Mouse (Mus musculus): ENCODE data around the gene Mvk.

The Mvk gene

DNA sequence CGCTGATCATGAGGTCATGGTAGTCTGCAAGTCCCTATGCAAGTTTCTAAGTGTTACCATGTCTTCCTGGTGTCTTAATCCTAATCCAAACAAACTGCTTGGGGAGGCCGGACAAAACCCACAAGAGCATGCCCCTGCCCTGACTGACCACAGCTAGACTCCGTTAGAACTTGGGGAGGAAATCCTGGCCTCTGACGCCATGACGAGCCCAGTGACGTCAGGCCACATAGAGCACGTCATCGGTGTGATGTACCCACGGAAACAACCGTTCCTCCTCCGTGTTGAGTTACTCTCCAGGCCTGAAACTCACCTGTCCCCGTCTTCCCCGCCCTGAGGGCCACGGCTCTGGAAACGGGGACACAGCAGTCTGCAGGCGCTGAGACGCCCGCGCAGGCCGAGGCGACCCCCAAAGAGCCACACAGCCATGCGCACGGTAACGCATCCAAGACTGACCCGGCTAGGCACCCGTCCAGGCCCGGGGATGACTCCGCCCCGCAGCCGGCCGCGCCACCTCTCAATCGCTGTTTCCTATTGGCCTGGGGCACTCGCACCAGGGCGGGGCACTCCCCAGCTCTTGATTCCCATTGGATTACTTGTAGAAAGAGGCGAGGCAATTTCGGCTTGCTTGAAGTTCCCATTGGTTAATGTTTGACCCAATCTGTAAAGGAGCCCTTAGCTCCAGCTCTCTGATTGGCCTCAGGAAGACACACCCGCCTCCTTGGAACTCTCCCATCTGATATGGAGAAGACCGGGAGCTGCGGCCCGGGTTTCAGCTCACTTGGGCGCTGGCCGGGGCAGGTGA is at the start of gene Mvk, which contains the start of gene Mmab:
Gene Mvk (plus strand): TSS at position 704 of the 802 bp plus-strand sequence.
Gene Mmab (minus strand): TSS at position 495 of the 802 bp plus-strand sequence.
- DNase-seq (ENCODE audit: low spot score): peak; percentile 99

- no peak for DNase-seq (ENCODE audit: low spot score)
Measured at GRCm38 (mm10) chr5:114406592-114406991, 37.5 kb upstream of the Mvk start.

DNA sequence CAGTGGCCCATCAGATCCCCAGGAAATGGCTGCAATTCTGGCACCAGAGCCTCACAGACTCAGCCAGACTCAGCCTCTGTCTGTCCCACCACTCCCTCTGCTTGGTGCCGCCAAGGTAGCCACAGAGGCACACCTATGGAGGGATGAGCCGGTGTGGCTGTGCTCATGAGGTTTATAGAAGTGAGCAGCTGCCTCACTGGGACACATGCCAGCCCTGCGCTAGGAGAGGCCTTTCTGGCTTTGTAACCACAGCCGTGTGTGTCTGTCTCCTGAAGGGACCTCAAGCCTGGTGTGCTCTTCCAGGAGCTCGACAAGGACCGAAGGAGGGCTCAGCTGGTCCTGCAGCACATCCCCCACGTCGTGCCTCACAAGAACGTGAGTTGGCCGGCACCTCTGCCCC is 36.8 kb upstream of the Mvk start:
- no peak for DNase-seq (ENCODE audit: low spot score)

DNA sequence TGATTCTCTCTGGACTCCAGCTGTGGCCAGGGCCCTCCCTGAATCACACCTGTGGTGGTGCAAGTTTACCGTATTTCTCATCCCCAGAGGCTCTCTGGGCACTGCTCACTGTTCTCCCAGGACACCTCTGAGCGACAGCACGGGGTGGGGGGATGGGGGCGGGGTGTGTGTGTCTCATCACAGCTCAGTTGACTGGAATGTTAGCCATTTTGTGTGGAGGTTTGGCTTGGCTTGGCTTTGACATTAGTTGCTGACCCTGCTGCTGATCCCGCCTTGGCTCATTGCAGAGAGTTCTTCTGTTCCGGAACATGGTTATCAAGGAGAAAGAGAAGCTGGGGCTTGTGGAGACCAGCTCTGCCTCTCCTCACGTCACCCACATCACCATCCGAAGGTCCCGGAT is 36.3 kb upstream of the Mvk start:
- no peak for DNase-seq (ENCODE audit: low spot score)

GRCm38 (mm10) chr5:114408846-114409245 is 35.2 kb upstream of the Mvk start:
- DNase-seq (ENCODE audit: low spot score): no peak

DNA sequence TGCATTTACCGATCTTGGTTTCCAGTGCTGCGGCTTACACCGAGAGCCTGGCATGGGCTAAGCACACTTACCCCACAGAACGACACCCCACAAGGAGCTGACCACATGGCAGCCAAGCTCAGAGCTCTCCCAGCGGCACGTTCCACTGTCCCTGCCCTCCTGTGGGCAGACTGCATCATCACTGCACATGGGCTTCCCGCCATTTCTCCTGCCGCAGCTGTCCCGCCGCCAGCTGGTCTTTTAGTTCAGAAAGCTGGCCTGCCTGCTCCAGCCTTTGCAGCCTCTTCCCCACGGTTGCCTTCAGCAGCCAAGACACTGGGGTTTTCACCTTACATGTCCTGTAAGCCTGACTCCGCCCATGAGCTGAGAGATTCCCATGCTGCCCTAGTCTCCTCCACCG is 33.6 kb upstream of the Mvk start:
- no peak for DNase-seq (ENCODE audit: low spot score)

GRCm38 (mm10) chr5:114412361-114412998 is 31.6 kb upstream of the Mvk start:
- no peak for DNase-seq (ENCODE audit: low spot score)

- no peak for DNase-seq (ENCODE audit: low spot score)
Measured at GRCm38 (mm10) chr5:114413067-114413735, 30.9 kb upstream of the Mvk start.

- DNase-seq (ENCODE audit: low spot score): no peak
Measured at GRCm38 (mm10) chr5:114415606-114416005, 28.5 kb upstream of the Mvk start.

GRCm38 (mm10) chr5:114416855-114417254 is 27.2 kb upstream of the Mvk start:
- DNase-seq (ENCODE audit: low spot score): no peak

DNA sequence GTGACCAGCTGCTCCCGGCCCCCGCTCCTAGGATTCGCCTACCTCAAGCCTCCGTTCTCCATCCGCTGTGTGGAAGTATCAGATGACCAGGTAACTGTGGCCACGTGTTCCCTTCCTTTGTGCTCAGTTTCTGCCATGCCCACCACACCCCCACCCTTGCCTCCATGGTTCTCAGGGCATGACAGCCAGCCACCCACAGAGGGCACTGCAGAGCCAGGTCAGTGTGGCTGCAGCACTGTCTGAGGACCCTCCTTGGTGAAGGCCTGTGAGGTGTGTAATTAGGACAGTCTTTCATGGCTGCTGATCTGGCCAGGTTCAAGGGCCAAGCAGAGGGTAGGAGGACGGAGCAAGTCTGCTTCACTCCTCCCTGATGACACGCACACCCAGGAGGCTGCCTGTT is 25.5 kb upstream of the Mvk start:
- no peak for DNase-seq (ENCODE audit: low spot score)

GRCm38 (mm10) chr5:114421561-114422298 is 22.3 kb upstream of the Mvk start:
- DNase-seq (ENCODE audit: low spot score): no peak

- DNase-seq (ENCODE audit: low spot score): no peak
Measured at GRCm38 (mm10) chr5:114422591-114422990, 21.5 kb upstream of the Mvk start.

GRCm38 (mm10) chr5:114423961-114424360 is 20.1 kb upstream of the Mvk start:
- DNase-seq (ENCODE audit: low spot score): no peak

GRCm38 (mm10) chr5:114426732-114427131 is 17.3 kb upstream of the Mvk start:
- no peak for DNase-seq (ENCODE audit: low spot score)

DNA sequence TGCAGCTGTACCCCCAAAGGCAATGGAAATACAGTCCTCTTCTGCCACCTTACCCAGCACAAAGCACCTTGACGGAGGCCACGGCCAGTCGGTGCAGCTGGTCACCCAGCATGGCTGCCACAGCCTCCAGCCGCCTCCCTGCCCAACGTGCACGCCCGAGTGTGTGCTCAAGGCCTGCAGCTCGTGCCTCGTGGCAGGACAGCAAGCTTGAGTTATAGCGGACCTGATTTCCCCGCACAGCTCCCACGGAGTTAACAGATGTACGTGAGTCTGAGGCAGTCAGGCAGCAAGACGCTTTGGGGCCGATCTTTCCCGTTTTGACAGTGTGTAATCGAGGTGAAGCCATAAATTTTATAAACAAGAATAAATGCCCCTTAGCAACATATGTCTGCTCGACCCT is 15.4 kb upstream of the Mvk start:
- no peak for DNase-seq (ENCODE audit: low spot score)

- DNase-seq (ENCODE audit: low spot score): no peak
Measured at GRCm38 (mm10) chr5:114429781-114430180, 14.3 kb upstream of the Mvk start.

- no peak for DNase-seq (ENCODE audit: low spot score)
Measured at GRCm38 (mm10) chr5:114434359-114434758, 9.7 kb upstream of the Mvk start.

- DNase-seq (ENCODE audit: low spot score): no peak
Measured at GRCm38 (mm10) chr5:114435588-114435987, 8.5 kb upstream of the Mvk start.

DNA sequence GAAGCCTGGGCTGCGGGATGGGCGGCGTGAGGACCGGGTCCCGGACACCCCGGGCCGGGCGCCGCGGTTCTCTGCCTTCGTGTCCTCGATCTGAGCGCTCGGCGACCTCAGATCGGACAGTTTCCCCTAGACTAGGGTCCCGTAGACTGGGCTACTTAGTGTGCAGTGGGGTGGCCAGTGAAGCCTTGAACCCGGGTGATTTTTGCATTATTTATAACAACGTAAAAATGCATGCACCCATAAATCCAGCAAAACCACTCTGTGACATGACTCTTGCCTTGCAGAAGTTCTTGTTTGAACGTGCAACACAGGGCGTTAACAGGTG is 261 bp downstream of the Mvk start:
- no peak for DNase-seq (ENCODE audit: low spot score)

DNA sequence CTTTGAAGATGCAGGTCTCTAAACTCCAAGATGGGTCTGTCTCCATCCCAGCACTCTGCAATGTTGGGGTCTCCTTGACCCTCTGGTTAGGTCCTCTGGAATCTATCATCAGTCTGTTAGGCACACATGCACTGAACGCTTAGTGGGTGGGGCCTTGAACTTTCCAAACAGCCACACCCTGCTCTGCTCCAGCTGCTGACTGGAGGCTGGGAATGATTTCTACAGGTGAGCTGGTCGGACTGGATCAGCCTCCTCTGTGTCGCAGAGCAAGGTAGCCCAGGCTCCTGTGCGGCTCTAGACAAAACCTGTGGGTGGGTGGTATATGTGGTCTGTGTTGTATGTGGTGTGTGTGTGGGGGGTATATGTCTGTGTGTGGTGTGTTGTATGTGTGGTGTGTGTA is 4.9 kb downstream of the Mvk start:
- no peak for DNase-seq (ENCODE audit: low spot score)

DNA sequence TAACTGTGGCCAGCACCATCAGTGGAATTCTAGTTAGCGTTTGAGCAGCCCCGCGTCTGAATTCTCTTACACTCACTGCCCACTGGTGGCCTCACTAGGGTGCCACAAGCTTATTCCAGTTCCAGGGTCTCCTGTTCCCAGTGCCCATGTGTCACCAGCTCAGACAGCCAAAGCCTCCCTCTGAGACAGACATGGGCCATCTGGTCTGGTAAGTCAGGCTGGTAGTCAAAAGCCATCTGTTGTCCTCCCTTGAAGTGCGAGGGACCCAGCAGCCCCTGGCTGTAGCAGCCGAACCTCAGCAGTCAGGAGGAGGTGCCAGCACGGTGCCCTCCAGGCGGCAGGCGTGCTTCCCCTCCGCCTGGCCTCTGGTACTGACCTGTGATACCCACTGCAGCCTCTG is 12.2 kb downstream of the Mvk start:
- DNase-seq (ENCODE audit: low spot score): no peak

Data from testis, postnatal 10 days (tissue).